Mouse (Mus musculus) liver, postnatal 0 days (tissue): ENCODE measurements around the gene Dyx1c1.

ENCODE experiments used
- CTCF ChIP-seq: sonication (generic); IDR thresholded peaks from 2 replicates; pipeline ENCODE4 v1.5.1; 2016; ENCODE audit warnings: antibody characterized with exemption, low read depth
- EP300 ChIP-seq: IDR thresholded peaks from 2 replicates; pipeline ENCODE4 v1.6.1; 2016; ENCODE audit warnings: antibody characterized with exemption, low read depth, mild to moderate bottlenecking

GRCm38 (mm10) chr9:72936301-72936700 lies 22.3 kb upstream of the Dyx1c1 start:
- TF ChIP-seq CTCF (no peak), EP300 (no peak)
